Mouse (Mus musculus): ENCODE measurements around the gene Nox3.

The Nox3 gene

DNA sequence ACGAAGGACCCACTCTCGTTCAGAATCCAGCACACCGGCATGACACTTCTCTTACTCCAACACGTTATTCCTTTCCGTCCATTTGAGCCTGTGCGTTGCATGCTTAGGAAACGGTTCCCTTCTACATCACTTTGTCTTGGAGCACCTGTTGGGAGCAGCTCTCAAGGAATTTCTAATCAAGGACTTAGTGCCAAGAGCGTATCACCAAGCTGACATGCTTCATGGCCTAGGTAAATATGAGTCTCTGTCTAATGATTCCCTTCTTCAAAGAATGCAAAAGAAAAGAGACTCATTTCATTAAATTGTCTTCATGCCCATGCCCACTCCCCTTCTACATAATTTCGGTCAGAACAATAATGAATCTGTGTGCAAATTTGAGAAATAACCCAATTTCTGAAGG is at the start of gene Nox3:
Gene Nox3 (minus strand): TSS at position 101 of the 400 bp plus-strand sequence.
- no peak for DNase-seq (ENCODE audit: low read depth, low spot score)

DNA sequence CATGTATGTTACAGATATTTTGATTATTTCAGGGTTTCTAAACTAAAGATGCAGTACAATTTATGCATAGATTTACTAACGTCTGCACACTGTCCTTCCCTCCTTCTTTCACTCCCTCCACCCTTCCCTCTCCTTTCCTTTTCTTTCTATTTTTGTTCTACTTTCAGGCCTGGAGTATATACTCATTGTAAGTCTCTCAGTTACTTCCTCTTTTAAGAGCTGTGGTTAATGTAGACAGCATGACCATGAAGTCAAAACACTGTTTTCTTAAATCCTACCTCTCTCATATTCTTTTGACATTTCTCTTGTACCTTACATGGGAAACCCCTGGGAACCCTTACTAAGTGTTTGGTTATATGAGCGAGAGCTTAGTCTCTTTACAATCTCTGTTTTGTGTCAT is 48.3 kb upstream of the Nox3 start:
- DNase-seq (ENCODE audit: low read depth, low spot score): no peak

DNA sequence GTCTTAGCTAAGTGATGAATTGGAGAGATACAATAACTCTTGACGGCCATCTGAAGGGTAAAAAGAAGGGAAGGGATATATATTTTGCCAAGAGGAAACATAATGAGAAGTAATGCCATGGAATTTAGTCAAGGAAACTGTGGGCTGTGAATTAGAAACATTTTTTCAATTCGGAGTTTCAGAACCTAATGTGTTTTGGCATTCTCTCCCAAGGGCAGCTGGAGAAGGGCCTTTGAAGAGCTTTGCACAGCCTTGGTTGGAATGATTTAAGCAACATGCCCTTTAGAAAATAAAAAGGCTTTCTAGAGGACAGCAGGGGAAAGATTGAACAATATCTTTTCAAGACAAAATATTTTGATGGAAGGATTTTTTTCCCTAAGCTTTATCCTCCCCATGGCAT is 40.9 kb upstream of the Nox3 start:
- peak; percentile 54 for DNase-seq (ENCODE audit: low read depth, low spot score)

DNA sequence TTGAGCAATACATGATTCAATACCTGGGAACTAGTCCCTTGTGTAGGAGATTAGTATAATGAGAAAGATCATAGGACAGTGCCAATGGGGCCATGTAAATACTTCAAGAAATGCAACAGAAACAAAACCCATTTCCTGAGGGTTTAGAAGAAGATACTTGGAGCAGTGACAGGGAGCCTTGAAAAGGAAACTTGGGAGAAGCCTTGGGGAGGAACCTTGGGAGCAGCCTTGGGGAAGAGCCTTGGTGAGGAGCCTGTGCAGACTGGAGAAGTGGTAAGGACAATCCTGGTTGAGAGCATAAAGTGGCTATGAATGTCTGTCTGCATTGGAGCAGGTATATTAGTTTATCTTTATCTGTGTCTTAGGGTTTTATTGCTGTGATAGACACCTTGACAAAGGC is 38.2 kb upstream of the Nox3 start:
- no peak for DNase-seq (ENCODE audit: low read depth, low spot score)

DNA sequence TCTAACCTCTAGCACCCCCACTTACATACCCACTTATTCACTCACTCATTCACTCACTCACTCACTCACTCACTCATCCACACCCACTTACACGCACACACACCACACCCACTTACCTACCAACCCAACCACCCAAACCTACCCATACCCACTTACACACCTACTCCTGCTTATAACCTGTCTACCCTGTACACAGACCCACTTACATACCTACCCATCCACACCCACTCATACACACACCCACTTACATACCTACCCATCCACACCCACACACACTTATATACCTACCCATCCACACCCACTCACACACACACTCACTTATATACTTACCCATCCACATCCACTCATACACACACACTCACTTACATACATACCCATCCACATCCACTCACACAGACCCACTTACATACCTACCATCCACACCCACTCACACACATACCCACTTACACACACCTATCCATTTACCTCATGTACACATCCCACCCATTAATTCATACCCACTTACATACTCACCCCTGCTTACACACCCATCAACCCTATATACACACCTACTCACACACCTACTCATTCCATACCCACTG is 9.4 kb upstream of the Nox3 start:
- no peak for DNase-seq (ENCODE audit: low read depth, low spot score)

DNA sequence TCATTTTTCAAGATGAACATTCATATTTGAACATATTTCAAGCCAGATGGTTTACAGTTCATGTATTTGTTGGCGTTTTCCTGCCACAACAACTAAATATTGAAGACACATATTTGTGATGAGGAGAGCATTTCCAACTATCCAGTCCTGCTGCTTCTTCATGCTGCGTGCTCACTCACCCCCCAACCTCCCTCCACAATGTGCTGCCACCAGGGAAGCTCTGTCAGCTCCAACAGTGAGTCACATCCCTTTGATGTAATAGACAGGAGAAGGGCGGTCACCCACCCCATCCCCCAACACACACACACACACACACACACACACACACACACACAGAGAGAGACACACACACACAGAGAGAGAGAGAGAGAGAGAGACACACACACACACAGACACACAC is 6.3 kb upstream of the Nox3 start:
- DNase-seq (ENCODE audit: low read depth, low spot score): peak; percentile 64

DNA sequence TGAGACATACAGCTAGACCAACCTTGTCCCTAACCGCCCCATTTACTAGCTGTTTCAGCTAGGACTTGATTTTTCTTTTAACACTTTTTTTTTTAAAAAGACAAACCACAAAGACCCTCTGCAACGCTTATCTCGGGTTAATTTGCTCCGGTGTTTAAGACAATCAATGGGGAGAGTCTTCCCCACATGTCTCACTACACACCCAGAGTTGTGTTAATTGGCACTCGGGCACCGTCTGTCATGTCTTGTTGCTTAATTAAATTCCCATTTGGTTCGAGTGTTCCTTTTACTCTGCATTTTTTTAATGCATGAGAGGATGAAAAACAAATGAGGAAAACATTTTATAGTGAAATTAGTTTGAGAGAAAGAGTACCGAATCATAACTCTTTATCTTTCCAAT is 3.2 kb downstream of the Nox3 start:
- no peak for DNase-seq (ENCODE audit: low read depth, low spot score)

DNA sequence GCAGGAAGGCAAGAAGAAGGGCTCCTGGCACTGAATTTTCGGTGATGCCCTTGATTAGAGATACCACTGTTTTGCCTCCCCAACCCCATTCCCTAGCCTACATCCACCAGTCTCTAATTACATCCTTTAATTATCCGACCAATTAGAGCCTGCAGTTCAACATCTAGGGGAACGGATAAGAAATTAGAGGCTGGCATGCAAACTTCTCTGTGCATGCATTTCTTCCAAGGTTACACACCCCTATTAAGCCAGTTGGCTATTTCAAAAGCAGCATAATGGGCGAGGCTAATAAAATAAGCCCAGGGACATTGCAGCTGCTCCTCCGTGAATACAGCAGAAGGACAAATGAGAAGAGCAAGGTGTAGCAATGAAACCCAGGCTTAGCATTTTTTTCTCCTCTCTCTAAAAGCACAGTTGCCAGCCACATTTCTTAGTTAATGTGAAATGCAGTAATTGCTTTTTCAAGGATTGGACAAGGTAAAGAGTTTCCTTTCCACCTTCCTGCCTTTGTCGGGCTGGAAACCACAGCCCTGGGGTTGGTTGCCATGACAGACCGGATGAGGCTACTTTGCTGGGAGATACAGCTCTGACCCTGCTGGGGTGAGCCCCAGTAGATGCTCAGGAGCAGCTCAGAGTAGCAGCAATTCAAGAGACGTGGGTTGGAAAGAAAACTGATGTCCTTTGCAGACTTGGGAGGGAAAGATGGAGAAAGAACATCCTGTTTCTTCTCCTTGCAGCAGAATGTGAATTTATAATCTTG is 5.4 kb downstream of the Nox3 start:
- peak; percentile 39 for DNase-seq (ENCODE audit: low read depth, low spot score)

DNA sequence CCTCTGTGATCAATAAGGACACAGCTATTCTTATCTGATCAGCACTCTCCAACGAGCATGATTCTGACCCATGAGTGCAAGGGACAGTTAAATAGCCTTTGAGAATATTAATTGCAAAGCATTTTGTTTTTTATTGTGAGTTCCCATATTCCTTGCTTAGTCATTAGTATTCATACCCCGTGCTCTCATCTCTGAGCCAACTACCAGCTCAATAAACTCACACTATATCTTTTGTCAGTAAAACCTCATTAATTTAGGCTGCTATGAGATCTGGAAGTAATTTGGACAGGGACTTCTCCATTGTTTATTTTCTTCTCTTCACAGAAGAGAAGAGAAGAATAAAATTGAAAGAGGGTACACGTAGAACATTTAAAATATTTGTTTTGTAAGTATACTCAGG is 12.4 kb downstream of the Nox3 start:
- no peak for DNase-seq (ENCODE audit: low read depth, low spot score)

DNA sequence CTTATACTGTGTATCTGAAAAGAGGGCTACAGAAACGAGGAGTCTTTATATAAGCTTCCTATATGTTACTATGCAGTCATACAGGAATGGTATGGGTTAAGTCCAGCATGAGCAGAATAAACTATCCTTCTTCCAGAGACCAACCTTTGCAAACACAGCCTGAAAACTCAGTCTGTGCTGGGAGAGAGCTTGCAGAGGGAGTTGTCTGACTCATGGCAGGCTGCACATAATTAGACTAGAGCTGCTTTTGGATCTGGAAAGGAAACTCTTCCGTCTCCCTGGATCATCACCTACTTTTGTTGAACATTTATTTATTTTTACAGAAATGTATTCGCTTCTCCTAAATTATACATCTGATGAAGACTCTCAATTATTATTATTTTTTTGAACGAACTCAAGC is 26.8 kb downstream of the Nox3 start:
- DNase-seq (ENCODE audit: low read depth, low spot score): peak; percentile 81

DNA sequence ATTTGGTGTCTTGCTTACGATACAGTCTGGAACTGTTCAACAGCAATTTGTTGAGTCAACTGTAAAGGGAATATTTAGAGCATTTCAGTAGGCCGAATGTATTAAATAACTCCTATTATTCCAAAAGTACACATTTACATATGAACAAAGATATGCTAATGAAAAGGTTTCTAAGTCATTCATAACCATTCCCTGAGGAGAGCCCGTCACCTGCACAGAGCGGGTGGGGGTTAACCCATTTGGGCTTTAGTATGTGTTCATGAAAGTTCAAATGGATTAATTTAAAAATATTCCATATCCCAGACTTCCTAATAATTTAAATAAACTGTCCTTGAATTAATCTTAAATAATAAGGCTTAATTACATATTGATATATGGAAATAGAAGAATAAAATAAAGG is 28.8 kb downstream of the Nox3 start:
- DNase-seq (ENCODE audit: low read depth, low spot score): no peak

DNA sequence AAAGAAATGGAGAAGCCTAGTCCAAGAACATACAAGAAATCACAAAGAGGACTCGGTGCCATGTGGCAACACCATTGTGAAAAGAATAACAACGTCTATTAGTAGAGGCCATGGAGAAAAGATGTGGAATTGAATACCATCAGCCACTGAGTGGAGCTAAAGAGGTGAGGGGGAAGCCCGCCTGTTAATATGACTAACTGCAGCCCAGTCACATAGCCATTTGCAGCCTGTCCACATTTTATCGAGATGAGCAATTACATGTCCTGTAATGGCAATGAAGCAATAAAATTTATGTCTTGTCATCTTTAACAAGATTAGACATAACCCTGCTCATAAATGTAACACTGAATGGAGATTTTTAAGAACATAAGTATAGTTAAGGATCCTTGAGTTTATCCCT is 30.7 kb downstream of the Nox3 start:
- DNase-seq (ENCODE audit: low read depth, low spot score): no peak

DNA sequence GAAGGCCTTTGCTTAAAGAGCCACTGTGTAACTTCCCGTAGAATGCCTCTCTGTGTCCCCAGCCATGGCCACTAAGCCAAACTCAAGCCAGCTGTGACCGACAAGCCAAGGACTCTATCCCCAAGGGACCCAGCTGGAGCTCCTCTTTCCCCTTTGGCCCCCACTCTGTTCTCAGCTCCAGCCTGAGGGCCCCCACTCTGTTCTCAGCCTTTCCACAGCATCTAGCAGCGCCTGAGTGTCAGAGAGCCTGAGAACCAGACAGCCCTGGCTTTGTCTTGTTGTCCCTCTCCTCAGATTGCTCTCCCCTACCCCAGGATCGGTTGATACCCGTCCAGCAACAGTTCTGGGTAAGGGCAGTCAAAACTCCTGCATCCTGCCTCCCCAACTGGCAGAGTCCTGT is 36.6 kb downstream of the Nox3 start:
- DNase-seq (ENCODE audit: low read depth, low spot score): no peak

DNA sequence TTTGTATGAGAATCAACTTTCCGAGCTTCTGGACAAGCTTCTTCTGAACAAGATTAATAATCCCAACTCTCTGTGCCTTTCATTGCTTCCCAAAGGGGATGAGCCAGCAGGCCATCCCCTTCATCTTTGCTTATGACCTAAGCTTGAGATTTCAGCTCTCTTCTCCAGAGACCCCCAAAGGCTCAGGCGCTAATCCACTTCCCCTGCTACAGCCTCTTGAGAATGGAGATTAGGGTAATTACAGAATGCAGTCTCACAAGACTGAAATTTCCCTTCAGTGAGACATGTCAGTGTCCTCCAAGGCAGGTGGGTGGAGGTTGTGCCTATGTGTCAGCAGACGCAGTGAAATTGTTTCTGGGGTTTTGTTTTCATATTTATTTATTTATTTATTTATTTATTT is 45.7 kb downstream of the Nox3 start:
- DNase-seq (ENCODE audit: low read depth, low spot score): no peak

DNA sequence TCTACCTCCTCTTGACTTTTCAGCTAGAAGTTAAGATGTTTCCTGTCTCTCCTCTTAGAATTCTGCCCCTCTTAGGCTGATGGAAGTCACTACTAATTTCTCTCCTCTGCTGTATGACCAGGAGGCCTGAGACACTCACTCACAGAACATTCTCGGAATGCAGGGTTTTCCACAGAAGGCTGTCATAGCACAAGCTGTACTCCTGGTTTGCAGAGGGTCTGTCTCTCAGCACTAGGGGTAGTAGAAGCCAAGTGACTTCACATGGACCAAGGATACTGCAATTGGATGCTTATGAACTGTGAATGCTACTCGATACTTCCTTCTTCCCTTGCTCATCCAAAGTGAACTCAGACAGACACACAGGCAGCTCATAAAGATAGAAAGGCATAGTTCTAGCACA is 52.5 kb downstream of the Nox3 start:
- no peak for DNase-seq (ENCODE audit: low read depth, low spot score)

DNA sequence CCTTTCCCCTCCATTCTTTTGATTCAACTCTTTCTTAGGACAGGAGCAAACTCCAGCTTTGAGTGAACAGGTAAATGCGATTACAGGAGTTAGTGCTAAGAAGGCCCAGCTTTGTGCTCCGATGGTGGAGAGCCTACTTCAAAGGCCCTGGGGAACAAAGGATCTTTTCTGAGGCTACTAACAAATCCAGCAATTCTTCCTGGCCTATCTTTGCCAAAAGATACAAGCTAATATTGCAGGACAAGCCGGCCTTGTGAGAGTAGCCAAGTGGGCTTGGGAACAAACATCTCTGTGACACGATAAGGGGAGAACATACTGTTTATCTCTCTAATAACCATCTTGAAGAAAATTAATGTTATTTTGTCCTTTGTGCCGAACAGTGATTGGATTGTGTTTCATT is 54.6 kb downstream of the Nox3 start:
- DNase-seq (ENCODE audit: low read depth, low spot score): peak; percentile 33

DNA sequence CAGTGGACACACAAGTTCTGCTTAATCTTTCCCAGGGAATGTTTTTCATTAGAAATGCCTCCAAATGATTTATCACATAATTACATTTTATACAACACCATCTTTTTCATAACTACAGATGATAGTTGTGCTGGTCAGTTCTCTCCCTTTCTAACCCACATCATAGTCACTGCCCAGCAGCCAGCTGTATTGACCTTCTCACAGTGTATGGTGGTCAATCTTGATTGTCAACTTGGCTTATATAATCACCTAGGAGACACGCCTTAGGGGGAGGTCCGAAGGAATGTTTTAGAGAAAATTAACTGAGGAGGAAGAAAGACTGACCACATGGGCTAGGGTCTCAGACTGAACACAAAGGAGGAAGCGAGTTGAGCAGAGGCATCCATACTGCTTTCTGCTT is 57.3 kb downstream of the Nox3 start:
- no peak for DNase-seq (ENCODE audit: low read depth, low spot score)

DNA sequence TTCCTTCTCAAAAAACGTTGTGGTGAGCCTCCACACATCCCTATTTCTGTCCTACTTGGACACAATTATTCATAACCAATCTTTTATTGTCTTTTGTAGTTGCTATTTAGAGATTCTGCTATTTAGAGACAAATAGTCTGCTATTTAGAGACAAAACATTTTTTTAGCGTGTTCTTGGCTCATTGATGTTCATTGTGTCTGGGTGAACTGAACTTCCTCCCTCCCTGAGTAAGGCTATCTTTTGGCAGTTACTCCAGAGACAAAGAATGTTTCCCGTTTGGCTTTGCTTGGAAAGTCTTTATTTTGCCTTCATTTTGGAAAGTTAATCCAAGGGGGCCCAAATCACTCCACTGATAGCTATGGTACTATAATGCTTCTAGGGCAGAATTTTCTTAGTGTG is 63.6 kb downstream of the Nox3 start:
- no peak for DNase-seq (ENCODE audit: low read depth, low spot score)

DNA sequence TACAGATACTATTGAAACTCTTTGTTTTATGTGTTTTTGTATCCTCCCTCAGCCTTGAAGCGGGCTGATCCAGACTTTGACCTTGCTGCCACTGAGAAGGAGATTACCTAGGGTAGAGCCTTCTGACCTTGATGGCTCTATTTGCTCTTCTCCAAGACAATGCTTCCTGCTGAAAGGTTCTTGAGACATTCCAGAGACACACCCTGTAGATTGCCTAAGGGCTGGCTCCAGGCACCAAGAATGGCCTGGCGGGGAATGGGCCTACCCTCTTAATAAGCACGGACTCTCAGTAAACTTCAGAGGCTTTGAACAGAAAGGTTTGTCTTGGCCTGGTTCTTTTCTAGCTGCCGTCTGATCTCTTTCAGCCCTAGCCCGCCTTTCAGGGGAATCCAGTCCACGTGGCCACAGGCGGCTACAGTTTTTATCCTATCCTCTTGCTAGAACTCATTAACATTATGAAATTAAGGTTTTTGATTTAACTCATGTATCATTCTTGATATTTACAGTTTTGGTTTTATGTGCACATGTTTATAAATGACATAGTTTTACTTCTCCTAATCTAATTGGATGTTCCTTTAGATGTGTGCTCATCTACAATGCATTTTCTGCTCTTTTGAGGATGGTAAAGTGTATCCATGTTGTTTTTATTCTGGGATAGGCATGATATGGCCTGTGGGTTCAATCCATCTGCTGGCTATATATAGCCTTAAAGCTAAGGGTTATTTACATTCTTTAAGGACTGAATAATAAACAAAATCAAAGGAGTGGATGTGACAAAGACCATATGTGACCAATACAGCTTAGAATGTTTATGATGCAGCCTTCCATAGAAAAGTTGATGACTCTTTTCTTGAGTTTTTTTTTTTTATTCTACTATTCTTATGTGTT is 79.5 kb downstream of the Nox3 start:
- DNase-seq (ENCODE audit: low read depth, low spot score): no peak

DNA sequence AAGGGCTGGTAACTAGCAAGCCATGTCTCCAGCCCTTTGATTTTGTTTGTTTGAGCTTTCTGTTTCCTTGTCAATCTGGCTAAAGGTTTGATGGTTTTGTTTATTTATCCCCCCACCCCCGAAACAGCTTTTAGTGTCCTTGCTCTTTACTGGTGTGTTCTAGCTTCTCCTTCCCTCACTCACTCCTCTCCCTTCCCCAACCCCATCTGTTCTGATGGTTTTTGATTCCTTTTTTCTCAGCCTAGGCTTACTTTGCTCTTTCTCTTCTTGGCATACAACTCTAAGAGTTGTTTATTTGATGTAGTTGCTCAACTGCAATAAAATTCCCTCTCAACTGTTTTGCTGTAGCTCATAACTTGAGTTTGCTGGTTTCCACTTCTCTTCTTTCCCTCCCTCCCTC is 80.5 kb downstream of the Nox3 start:
- no peak for DNase-seq (ENCODE audit: low read depth, low spot score)

DNA sequence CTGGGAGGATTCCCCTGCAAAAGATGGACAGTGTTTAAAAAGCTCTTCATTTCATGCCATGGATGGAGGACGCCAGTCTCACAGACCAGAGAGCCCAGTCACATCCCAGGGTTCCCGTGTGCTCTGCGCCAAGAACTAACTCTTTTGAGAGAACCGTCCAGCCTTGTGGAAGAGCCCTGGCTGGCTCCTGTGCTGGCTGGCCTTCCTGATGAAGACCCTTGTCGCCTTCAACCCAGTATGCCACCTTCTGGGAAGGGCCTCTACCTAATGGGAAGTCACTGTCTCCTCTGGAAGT is 84.3 kb downstream of the Nox3 start:
- no peak for DNase-seq (ENCODE audit: low read depth, low spot score)

DNA sequence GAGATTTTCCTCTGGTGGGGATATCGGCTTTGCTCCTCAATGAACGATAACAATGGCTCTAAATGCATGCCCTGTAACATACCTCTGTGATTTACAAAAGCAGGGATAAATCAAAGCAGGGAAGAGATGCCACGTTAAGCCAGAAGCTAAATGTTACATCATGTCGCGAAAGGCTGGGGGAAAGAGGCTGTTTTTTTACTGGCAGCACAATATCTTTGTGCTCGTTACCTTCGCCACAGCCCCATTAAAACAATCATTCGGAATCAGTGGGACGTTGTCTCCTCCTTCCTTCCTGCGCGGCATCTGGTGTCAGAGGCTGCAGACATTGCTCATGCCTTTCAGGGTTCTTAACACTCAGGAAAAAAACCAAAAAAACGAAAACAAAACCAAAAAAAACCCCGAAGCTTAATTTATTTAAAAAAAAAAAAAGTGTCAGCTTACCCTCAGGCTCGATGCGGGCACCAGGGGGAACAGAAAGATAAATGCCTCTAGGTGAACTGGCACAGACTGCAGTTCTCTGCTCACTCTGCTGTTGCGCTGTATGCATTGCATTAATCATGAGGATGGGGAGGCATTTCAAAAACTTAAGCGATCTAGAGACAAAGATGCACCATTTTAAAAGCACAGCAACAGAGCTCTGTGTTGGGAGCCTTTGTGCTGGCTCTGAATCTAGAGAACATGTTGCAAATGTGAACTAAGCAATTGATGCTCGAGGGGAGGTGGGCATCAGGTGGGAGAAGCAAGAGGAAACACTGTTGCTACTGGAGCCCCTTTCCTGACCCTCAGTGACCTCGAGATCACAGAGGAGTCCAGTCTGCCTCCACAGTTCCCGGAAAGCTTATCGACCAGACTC is 84.9 kb downstream of the Nox3 start:
- DNase-seq (ENCODE audit: low read depth, low spot score): peak; percentile 78

All from brain, adult 2 months (tissue).